8 mouse cellular contexts compared by ENCODE assay signal in genomic region chr12:79838181-79838961, GRCm38 (mm10).
DNase-seq lines count a peak whose midpoint lies in the region; ATAC-seq and TF ChIP-seq lines count a peak whose summit lies in the region.

No protein-coding gene starts in this region.

- DNase-seq in urinary bladder, postnatal 25 days (ENCODE audit: low spot score) = peak; percentile 42
- no peak for DNase-seq in urinary bladder, postnatal 10 days (ENCODE audit: low spot score)
- DNase-seq in kidney, postnatal 0 days (ENCODE audit: low spot score) = peak; percentile 90
- DNase-seq in cerebellum, postnatal 4 days (ENCODE audit: low spot score in 2 of 2) = no peak

- H3K36me3 ChIP-seq in embryonic facial prominence, embryonic 15.5 days = no peaks in the 10 kb centered on the region
- H3K36me3 ChIP-seq in heart, embryonic 15.5 days = no peaks in the 10 kb centered on the region
- no peaks in the 10 kb centered on the region for H3K36me3 ChIP-seq in kidney, postnatal 0 days (ENCODE audit: insufficient read depth, low read length)
- no peaks in the 10 kb centered on the region for H3K36me3 ChIP-seq in lung, embryonic 15.5 days
- no peaks in the 10 kb centered on the region for H3K36me3 ChIP-seq in stomach, embryonic 14.5 days (ENCODE audit: control insufficient read depth, insufficient read depth, low read length)

- peak overlapping the region; percentile 55 for H3K27ac ChIP-seq in embryonic facial prominence, embryonic 15.5 days (replicated peaks)
- peak overlapping the region; percentile 88 for H3K27ac ChIP-seq in heart, embryonic 15.5 days
- peak overlapping the region; percentile 75 for H3K27ac ChIP-seq in kidney, postnatal 0 days
- H3K27ac ChIP-seq in lung, embryonic 15.5 days = peak overlapping the region; percentile 83
- H3K27ac ChIP-seq in stomach, embryonic 14.5 days (ENCODE audit: low read length) = peak overlapping the region; percentile 16; the same call in 1 of the 2 replicates

- no peak overlapping the region for H3K4me3 ChIP-seq in embryonic facial prominence, embryonic 15.5 days (replicated peaks)
- H3K4me3 ChIP-seq in heart, embryonic 15.5 days = no peak overlapping the region
- H3K4me3 ChIP-seq in kidney, postnatal 0 days (replicated peaks; ENCODE audit: low read depth, low read length) = no peak overlapping the region
- H3K4me3 ChIP-seq in lung, embryonic 15.5 days = no peak overlapping the region
- no peak overlapping the region for H3K4me3 ChIP-seq in stomach, embryonic 14.5 days (ENCODE audit: low read depth, low read length)

- H3K9me3 ChIP-seq in embryonic facial prominence, embryonic 15.5 days (replicated peaks) = no peaks in the 10 kb centered on the region
- H3K9me3 ChIP-seq in heart, embryonic 15.5 days (replicated peaks) = no peaks in the 10 kb centered on the region
- no peaks in the 10 kb centered on the region for H3K9me3 ChIP-seq in kidney, postnatal 0 days (replicated peaks; ENCODE audit: low read length)
- no peaks in the 10 kb centered on the region for H3K9me3 ChIP-seq in lung, embryonic 15.5 days
- H3K9me3 ChIP-seq in stomach, embryonic 14.5 days (ENCODE audit: control insufficient read depth, low read depth, low read length) = no peaks in the 10 kb centered on the region

- no peak overlapping the region for H3K4me2 ChIP-seq in embryonic facial prominence, embryonic 15.5 days (replicated peaks)
- no peak overlapping the region for H3K4me2 ChIP-seq in heart, embryonic 15.5 days
- H3K4me2 ChIP-seq in kidney, postnatal 0 days (ENCODE audit: low read length) = no peak overlapping the region
- no peak overlapping the region for H3K4me2 ChIP-seq in lung, embryonic 15.5 days
- no peak overlapping the region for H3K4me2 ChIP-seq in stomach, embryonic 14.5 days (replicated peaks; ENCODE audit: low read depth, low read length)

- no peaks in the 10 kb centered on the region for H3K27me3 ChIP-seq in embryonic facial prominence, embryonic 15.5 days
- no peaks in the 10 kb centered on the region for H3K27me3 ChIP-seq in heart, embryonic 15.5 days
- no peaks in the 10 kb centered on the region for H3K27me3 ChIP-seq in kidney, postnatal 0 days (ENCODE audit: insufficient read depth, low read length)
- no peaks in the 10 kb centered on the region for H3K27me3 ChIP-seq in lung, embryonic 15.5 days
- no peaks in the 10 kb centered on the region for H3K27me3 ChIP-seq in stomach, embryonic 14.5 days (ENCODE audit: control insufficient read depth, insufficient read depth, low read length)

- WGBS in embryonic facial prominence, embryonic 15.5 days = 57% methylated on average over 6 of the region's 6 CpGs
- 31% methylated on average over 6 of the region's 6 CpGs for WGBS in heart, embryonic 15.5 days
- WGBS in kidney, postnatal 0 days = 41% methylated on average over 6 of the region's 6 CpGs
- WGBS in lung, embryonic 15.5 days = 50% methylated on average over 6 of the region's 6 CpGs
- WGBS in stomach, embryonic 14.5 days = 53% methylated on average over 6 of the region's 6 CpGs

- H3K4me1 ChIP-seq in embryonic facial prominence, embryonic 15.5 days = peaks cover 59% of the 10 kb centered on the region
- H3K4me1 ChIP-seq in heart, embryonic 15.5 days (replicated peaks) = peaks cover 72% of the 10 kb centered on the region
- H3K4me1 ChIP-seq in kidney, postnatal 0 days (replicated peaks; ENCODE audit: insufficient read depth, low read length) = peaks cover 19% of the 10 kb centered on the region
- H3K4me1 ChIP-seq in lung, embryonic 15.5 days = peaks cover 80% of the 10 kb centered on the region
- peaks cover 45% of the 10 kb centered on the region for H3K4me1 ChIP-seq in stomach, embryonic 14.5 days (ENCODE audit: control insufficient read depth, insufficient read depth, low read length)

- H3K9ac ChIP-seq in embryonic facial prominence, embryonic 15.5 days = no peak overlapping the region
- peak overlapping the region; percentile 29; the same call in 1 of the 2 replicates for H3K9ac ChIP-seq in heart, embryonic 15.5 days
- H3K9ac ChIP-seq in kidney, postnatal 0 days (ENCODE audit: low read depth, low read length) = no peak overlapping the region
- no peak overlapping the region for H3K9ac ChIP-seq in lung, embryonic 15.5 days
- no peak overlapping the region for H3K9ac ChIP-seq in stomach, embryonic 14.5 days (replicated peaks; ENCODE audit: low read depth, low read length)

- peak; percentile 24; the same call in 1 of the 2 replicates for ATAC-seq in embryonic facial prominence, embryonic 15.5 days (ENCODE audit: insufficient number of reproducible peaks, low FRiP score, low TSS enrichment, low read depth)
- peak; percentile 72 for ATAC-seq in heart, embryonic 15.5 days (replicated peaks; ENCODE audit: insufficient number of reproducible peaks, insufficient read depth, low FRiP score, low read depth)
- peak; percentile 44; the same call in 1 of the 2 replicates for ATAC-seq in kidney, postnatal 0 days (replicated peaks; ENCODE audit: low FRiP score, low read depth)
- ATAC-seq in lung, embryonic 15.5 days (ENCODE audit: borderline replicate concordance, extremely low read depth, low FRiP score, low TSS enrichment) = peak; percentile 28
- no peak for ATAC-seq in stomach, embryonic 14.5 days (ENCODE audit: insufficient number of reproducible peaks, insufficient read depth, low FRiP score, low read depth)

- TF ChIP-seq CTCF in kidney, postnatal 0 days (IDR thresholded peaks at IDR 0.05; ENCODE audit: low read depth) = no peak

Comparison
In these comparisons a context has a peak if more than half of its experiments do, and no peak if none do; other contexts are left out.
1. DNase-seq: peak in urinary bladder, postnatal 25 days (single experiment) and kidney, postnatal 0 days (single experiment); none in urinary bladder, postnatal 10 days (single experiment) and cerebellum, postnatal 4 days (0 of 2).
2. H3K27ac ChIP-seq: peak in every context shown above with its lines; median percentile 88 in heart, embryonic 15.5 days; 83 in lung, embryonic 15.5 days; 75 in kidney, postnatal 0 days; 55 in embryonic facial prominence, embryonic 15.5 days; 16 in stomach, embryonic 14.5 days.